Mouse (Mus musculus) macrophage (primary cell): Measurements from ENCODE around the gene Zyg11a. TPM values are rescaled to one million over a fixed set of nuclear protein-coding genes. Genes with fewer than 3 reads are reported as not detected.
"Not testable (repeated sequence)": the region's sequence is repeated elsewhere in the genome, so short reads cannot be mapped to it uniquely, and the experiment has no call there.

Source experiments
- H3K27ac ChIP-seq: fragments of 350-480 bp; formaldehyde crosslinking; 2 replicates; pipeline ENCODE4 v1.9.0; 2021
- H3K36me3 ChIP-seq: fragments of 350-480 bp; formaldehyde crosslinking; 2 replicates; pipeline ENCODE4 v1.9.0; 2021; ENCODE audit errors: inconsistent target
- H3K4me3 ChIP-seq: fragments of 350-480 bp; formaldehyde crosslinking; 2 replicates; pipeline ENCODE4 v1.9.0; 2021; ENCODE audit errors: inconsistent target
- H3K79me2 ChIP-seq: fragments of 350-480 bp; formaldehyde crosslinking; 2 replicates; pipeline ENCODE4 v1.9.0; 2021; ENCODE audit errors: inconsistent target
- WGBS: methylation state at CpG from one replicate; pipeline ENCODE4 v1.1.7; 2026; ENCODE audit warnings: inconsistent platforms; ENCODE audit not compliant: missing documents; 5-methylcytosine and 5-hydroxymethylcytosine counted together
- polyA plus RNA-seq: library from polyadenylated mRNA; stranded (reverse); fragments of 250-400 nt; gene quantifications from 3 replicates; pipeline ENCODE4 v1.2.4, GENCODE M21; 2018; ENCODE audit warnings: inconsistent platforms

Gene Zyg11a
- polyA plus RNA-seq, 1 experiment from 2014 or later = not detected

DNA sequence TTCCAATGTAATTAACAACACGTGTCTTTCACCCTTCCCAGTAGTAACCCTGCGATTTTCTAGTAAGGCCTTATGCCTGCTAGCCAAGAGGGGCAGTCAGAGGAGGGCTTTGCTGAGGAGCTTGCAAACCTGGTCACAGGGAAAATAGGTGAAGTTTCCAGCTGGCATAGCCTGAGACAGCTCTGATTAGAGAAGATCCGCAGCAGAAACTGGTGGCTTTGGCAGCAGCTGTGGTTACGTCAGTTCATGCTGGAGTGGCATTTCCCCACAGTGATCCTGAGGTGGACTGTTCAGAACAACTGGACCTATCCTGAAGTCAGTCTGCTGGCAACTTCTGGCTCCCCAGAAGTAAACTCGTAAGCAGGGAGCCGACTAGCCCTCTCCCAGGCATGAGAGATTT is 49.8 kb downstream of the Zyg11a start:
- no peak overlapping the region for H3K27ac ChIP-seq
- H3K4me3 ChIP-seq = no peak overlapping the region
- WGBS = 88% methylated on average over 6 of the region's 6 CpGs
- no peaks in the 10 kb centered on the region for H3K79me2 ChIP-seq
- no peaks in the 10 kb centered on the region for H3K36me3 ChIP-seq

DNA sequence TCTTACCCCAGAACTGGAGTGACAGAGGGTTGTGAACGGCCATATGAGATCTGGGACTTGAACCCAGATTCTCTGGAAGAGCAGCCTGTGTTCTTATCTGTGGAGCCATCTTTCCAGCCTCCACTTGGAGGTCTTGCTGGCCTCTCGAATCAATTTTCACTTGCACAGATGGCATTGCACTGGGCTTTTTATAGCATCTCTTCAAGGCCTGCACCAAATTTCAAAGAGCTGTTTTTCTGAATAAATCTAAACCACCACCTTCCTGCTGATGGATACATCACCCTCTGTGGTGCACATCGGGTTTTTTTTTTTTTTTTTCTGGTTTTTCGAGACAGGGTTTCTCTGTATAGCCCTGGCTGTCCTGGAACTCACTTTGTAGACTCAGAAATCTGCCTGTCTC is 51.0 kb downstream of the Zyg11a start:
- Histone ChIP-seq H3K4me3 (no peak overlapping the region), H3K36me3 (no peaks in the 10 kb centered on the region), H3K79me2 (no peaks in the 10 kb centered on the region), H3K27ac (no peak overlapping the region)
- 64% methylated on average over 4 of the region's 4 CpGs for WGBS

DNA sequence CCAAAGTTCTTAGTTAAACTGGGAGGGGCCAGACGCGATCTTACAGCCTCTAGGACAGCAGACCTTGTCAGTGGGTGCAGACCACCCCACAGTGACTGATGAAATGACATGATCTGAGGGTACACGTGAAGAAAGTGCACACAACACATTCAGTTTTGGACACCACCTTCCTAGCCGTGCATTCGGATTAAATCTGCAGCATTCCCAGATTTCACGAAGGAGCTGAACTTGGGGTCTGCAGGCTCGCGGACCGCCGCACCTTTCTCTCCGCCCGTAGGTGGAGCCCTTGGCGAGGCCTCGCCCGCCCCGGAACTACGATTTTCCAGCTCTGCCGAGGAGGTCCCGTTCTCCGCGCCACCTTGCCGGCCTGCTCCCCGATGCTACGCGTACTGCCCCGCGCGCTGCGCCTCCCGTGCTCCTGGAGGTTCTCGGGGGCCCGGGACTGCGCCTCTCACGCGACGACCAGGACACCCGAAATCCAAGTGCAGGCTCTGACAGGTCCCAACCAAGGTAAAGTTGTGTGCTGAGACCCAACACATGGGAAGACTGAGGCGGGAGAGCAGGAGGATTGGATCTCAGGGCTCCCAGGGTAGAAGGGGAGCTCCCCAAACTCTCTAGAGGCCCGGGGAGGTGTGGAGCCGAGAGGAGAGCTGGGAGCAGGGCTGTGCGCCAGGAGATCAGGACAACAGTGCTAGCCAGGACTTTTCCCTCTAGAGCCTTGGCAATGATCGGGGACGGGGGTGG is 52.5 kb downstream of the Zyg11a start, which contains the start of gene Echdc2:
Gene Echdc2, plus strand, starts transcription at position 286 of the 744 bp plus-strand sequence.
- no peaks in the 10 kb centered on the region for H3K79me2 ChIP-seq
- H3K27ac ChIP-seq = no peak within 1 kb of the TSS
- H3K4me3 ChIP-seq = no peak within 1 kb of the TSS
- no peaks in the 10 kb centered on the region for H3K36me3 ChIP-seq
- WGBS = 2% methylated on average over 43 of the region's 43 CpGs

DNA sequence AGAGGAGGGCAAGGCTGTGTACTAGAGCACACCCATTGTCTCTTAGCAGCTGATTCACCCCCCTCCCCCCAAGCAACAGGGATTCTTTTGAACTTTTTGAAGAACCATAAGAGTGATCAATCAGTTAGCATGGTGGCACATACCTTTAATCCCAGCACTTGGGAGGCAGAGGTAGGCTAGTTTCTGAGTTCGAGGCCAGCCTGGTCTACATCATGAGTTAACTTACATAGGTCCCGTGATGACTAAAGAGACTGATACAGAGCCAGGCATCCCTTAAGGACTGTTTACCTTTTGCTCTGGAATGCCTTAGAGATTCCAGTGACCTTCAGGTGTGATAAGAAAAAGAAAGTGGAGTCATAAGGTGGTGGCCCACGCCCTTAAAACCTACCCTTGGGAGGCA is 54.6 kb downstream of the Zyg11a start:
- Histone ChIP-seq H3K79me2 (no peaks in the 10 kb centered on the region), H3K36me3 (no peaks in the 10 kb centered on the region)

DNA sequence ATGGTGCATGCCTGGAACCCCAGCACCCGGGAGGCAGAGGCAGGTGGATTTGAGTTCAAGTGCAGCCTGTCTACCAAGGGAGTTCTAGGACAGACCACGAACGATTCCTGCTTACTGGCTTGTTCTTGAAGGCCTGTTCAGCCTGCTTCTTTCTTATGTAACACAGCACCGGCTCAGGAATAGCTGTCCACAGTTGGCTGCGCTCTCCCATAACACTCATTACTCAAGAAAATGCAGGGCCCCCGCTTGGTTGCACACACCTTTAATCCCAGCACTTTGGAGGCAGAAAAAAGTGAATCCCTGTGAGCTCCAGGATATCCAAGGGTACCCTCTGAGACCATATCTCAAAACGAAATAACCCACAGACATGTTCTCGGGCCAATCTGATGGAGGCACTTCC is 55.9 kb downstream of the Zyg11a start:
- H3K27ac ChIP-seq = no peak overlapping the region
- no peak overlapping the region for H3K4me3 ChIP-seq
- no peaks in the 10 kb centered on the region for H3K36me3 ChIP-seq
- no peaks in the 10 kb centered on the region for H3K79me2 ChIP-seq
- WGBS = 93% methylated on average over 8 of the region's 8 CpGs

More for the DNA sequence above, 54.6 kb downstream of the Zyg11a start:
- Histone ChIP-seq H3K4me3 (no peak overlapping the region), H3K27ac (no peak overlapping the region)
- 85% methylated on average over 3 of the region's 3 CpGs for WGBS

DNA sequence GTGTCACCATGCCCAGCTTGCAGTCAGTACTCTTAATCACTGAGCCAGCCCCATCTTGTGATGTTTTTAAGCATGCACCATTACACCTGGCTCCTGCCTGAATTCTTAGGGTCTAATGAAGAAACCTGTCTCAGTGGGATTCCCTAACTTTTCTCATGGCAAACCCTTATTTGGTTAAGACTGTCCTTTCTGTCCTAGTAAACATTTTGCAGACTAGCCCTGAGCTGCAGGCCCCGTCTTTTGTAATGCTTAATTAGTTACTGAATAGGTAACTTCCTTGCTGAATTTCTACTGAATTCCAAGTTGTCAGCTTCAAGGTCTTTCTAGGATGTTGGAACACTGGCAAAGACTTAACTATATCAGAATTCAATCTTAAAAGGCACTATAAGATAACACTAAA is 62.7 kb downstream of the Zyg11a start:
- H3K27ac ChIP-seq, H3K79me2 ChIP-seq, H3K4me3 ChIP-seq, H3K36me3 ChIP-seq: not testable (repeated sequence)
- WGBS = 100% methylated on average over 1 of the region's 1 CpGs

DNA sequence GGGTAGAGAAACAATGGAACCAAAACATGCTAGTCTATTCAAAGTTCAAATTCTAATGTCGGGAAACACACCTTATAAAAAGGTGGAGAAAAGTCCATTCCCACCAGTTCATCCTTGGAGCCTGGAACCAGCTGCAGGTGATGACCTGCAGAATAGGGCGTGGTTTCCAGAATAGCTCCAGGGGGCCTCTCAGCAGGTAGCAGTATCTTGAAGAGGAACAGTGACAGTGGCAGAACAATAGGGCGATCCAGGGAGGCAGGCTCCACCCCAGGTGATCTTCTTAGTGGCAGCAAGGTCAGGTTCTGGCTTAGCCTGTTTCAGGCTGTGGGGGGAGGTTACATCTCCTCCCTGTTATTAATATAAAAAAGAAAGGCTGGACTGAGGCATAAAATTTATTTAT is 72.3 kb downstream of the Zyg11a start:
- H3K27ac ChIP-seq, H3K4me3 ChIP-seq, H3K79me2 ChIP-seq, H3K36me3 ChIP-seq: not testable (repeated sequence)
- WGBS = 75% methylated on average over 3 of the region's 3 CpGs

DNA sequence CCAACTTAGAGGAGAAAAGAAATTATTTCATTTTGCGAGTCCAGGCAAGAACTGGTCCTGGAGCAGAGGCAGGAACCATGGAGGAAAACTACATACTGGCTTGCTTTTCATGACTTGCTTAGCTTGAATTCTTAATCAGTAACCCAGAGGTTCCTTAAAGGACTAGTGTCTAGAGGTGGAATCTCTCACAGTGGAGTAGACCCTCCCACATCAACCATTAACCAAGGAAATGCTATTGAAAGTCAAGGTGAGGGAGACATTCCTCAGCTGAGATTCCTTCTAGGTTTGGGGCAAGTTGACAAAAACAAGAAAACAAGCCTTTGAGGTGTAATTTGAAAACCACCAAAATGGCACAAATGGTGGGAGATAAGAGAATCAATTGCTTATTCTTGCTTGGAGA is 73.0 kb downstream of the Zyg11a start, which contains the start of gene Scp2:
Gene Scp2, minus strand, starts transcription at position 119 of the 400 bp plus-strand sequence.
- Histone ChIP-seq H3K79me2 (no peaks in the 10 kb centered on the region), H3K4me3 (no peak within 1 kb of the TSS), H3K27ac (no peak within 1 kb of the TSS), H3K36me3 (no peaks in the 10 kb centered on the region)
- 87% methylated on average over 1 of the region's 1 CpGs for WGBS

DNA sequence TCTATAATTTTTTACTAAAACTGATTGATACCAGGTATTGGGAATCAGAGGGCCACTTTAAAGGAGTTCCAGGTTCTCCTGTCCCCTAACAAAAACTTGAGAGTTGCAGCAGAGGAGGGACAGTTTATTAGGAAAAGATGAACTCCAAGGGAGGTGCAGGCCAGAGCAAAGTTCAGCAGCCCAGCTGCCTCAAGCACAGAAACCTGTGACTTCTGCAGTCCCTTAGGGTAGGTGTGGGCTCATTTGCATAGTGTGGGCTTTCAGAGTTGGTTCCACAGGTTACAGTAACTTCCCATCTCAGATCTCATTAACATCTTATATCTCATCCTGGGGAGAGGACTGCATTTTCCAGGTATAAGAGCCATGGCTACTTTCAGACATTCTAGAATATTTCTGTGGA is 74.1 kb downstream of the Zyg11a start:
- Histone ChIP-seq H3K36me3 (no peaks in the 10 kb centered on the region), H3K79me2 (no peaks in the 10 kb centered on the region), H3K4me3 (no peak overlapping the region), H3K27ac (no peak overlapping the region)

DNA sequence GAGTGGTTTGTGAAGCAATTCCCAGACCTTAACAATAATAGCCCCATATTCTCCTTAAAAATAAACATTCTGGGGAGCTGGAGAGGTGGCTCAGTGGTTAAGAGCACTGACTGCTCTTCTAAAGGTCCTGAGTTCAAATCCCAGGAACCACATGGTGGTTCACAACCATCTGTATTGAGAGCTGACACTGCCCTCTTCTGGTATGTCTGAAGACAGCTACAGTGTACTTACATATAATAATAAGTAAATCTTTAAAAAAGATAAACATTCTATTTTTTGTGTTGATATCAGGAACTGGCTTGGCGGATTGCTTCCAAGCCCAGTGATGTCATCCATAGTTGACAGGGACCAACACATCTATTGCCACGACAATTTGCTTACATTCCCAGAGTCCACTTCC is 74.7 kb downstream of the Zyg11a start:
- not testable (repeated sequence) for H3K36me3 ChIP-seq, H3K4me3 ChIP-seq, H3K79me2 ChIP-seq, H3K27ac ChIP-seq
- 92% methylated on average over 2 of the region's 2 CpGs for WGBS

DNA sequence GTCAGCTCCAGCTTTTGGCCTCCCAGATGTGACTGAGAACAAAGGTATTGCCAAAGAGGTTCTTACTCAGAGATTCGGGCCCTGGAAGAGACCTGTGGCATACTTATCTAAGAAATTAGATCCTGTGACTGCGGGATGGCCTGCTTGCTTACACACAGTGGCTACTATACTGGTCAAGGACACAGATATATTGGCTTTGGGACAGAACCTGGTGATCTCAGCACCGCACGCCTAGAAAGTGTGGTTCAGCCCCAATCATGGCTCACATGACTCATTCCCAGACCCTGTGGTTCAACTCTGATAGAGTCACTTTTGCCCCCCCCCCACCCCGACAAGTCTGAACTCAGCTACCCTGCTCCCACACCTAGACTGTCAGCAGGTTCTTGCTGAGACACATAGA is 80.9 kb downstream of the Zyg11a start:
- 92% methylated on average over 5 of the region's 5 CpGs for WGBS
- Histone ChIP-seq H3K4me3 (no peak overlapping the region), H3K36me3 (no peaks in the 10 kb centered on the region), H3K79me2 (no peaks in the 10 kb centered on the region), H3K27ac (no peak overlapping the region)

Other genes with a start within 250 kb of the Zyg11a start
- gene Slc1a7, start 249.7 kb downstream of the Zyg11a start, polyA plus RNA-seq = not detected in 3 replicates
- gene Podn, start 121.6 kb downstream of the Zyg11a start, polyA plus RNA-seq = not detected in 3 replicates
- gene Scp2, start 73.0 kb downstream of the Zyg11a start, polyA plus RNA-seq = 200 to 307 TPM (median 256 TPM) in 3 replicates
- not detected in 3 replicates for gene Echdc2, start 52.6 kb downstream of the Zyg11a start, polyA plus RNA-seq
- 12.8 to 14.9 TPM (median 13.4 TPM) in 3 replicates for gene Zyg11b, start 83.0 kb upstream of the Zyg11a start, polyA plus RNA-seq
- gene Coa7, start 110.1 kb upstream of the Zyg11a start, polyA plus RNA-seq = 5.8 to 26.5 TPM (median 11.3 TPM) in 3 replicates
- gene Shisal2a, start 165.3 kb upstream of the Zyg11a start, polyA plus RNA-seq = not detected in 3 replicates
- 0.18 to 0.41 TPM (median 0.22 TPM) in 3 replicates for gene Gpx7, start 188.9 kb upstream of the Zyg11a start, polyA plus RNA-seq
- gene Tut4, start 241.4 kb upstream of the Zyg11a start, polyA plus RNA-seq = 27.1 to 50.0 TPM (median 31.4 TPM) in 3 replicates